Mouse (Mus musculus): Measurements from ENCODE around the gene Nt5dc3. TPM values are rescaled to one million over a fixed set of nuclear protein-coding genes. Genes with fewer than 3 reads are reported as not detected.

Nt5dc3 gene
- total RNA-seq, 2 experiments from 2014 or later: 35.0 to 35.1 TPM

GRCm38 (mm10) chr10:86779117-86779755 lies 431 bp downstream of the Nt5dc3 start:
- peak; percentile 56 for DNase-seq

- DNase-seq: no peak
Observed at GRCm38 (mm10) chr10:86779816-86780500, 1.2 kb downstream of the Nt5dc3 start.

GRCm38 (mm10) chr10:86781641-86782040 lies 2.8 kb downstream of the Nt5dc3 start:
- DNase-seq: no peak

- no peak for DNase-seq
Observed at GRCm38 (mm10) chr10:86782656-86783055, 3.9 kb downstream of the Nt5dc3 start.

GRCm38 (mm10) chr10:86783561-86783960 lies 4.8 kb downstream of the Nt5dc3 start:
- DNase-seq: no peak

GRCm38 (mm10) chr10:86784126-86784675 lies 5.4 kb downstream of the Nt5dc3 start:
- DNase-seq: no peak

- DNase-seq: no peak
Observed at GRCm38 (mm10) chr10:86785396-86785795, 6.6 kb downstream of the Nt5dc3 start.

- DNase-seq: no peak
Observed at GRCm38 (mm10) chr10:86786083-86786482, 7.3 kb downstream of the Nt5dc3 start.

- no peak for DNase-seq
Observed at GRCm38 (mm10) chr10:86788193-86788592, 9.4 kb downstream of the Nt5dc3 start.

GRCm38 (mm10) chr10:86789146-86789672 lies 10.4 kb downstream of the Nt5dc3 start:
- no peak for DNase-seq

- no peak for DNase-seq
Observed at GRCm38 (mm10) chr10:86791507-86792184, 12.8 kb downstream of the Nt5dc3 start.

GRCm38 (mm10) chr10:86793509-86793951 lies 14.7 kb downstream of the Nt5dc3 start:
- DNase-seq: peak; percentile 44

- no peak for DNase-seq
Observed at GRCm38 (mm10) chr10:86794196-86794595, 15.4 kb downstream of the Nt5dc3 start.

- no peak for DNase-seq
Observed at GRCm38 (mm10) chr10:86794794-86795535, 16.2 kb downstream of the Nt5dc3 start.

GRCm38 (mm10) chr10:86796073-86796741 lies 17.4 kb downstream of the Nt5dc3 start:
- no peak for DNase-seq

GRCm38 (mm10) chr10:86807362-86807761 lies 28.6 kb downstream of the Nt5dc3 start:
- no peak for DNase-seq

- no peak for DNase-seq
Observed at GRCm38 (mm10) chr10:86808013-86808758, 29.4 kb downstream of the Nt5dc3 start.

- no peak for DNase-seq
Observed at GRCm38 (mm10) chr10:86810000-86810399, 31.2 kb downstream of the Nt5dc3 start.

- no peak for DNase-seq
Observed at GRCm38 (mm10) chr10:86810612-86811011, 31.8 kb downstream of the Nt5dc3 start.

- DNase-seq: peak; percentile 36
Observed at GRCm38 (mm10) chr10:86814292-86815131, 35.7 kb downstream of the Nt5dc3 start.
